Mouse (Mus musculus) C2C12 (cell line): ENCODE results near the gene Tac4.

Experiments used
- CTCF ChIP-seq: IDR thresholded peaks from one replicate; pipeline ENCODE4 v1.5.1; 2011; ENCODE audit not compliant: control insufficient read depth, insufficient read depth, insufficient read length
- MAX ChIP-seq: IDR thresholded peaks from one replicate; pipeline ENCODE4 v1.6.1; 2011; ENCODE audit warnings: mild to moderate bottlenecking, control low read depth
- MYOD1 ChIP-seq: IDR thresholded peaks from one replicate; pipeline ENCODE4 v1.6.1; 2011; ENCODE audit warnings: low read depth; ENCODE audit not compliant: control insufficient read depth, insufficient read length
- MYOG ChIP-seq: IDR thresholded peaks from one replicate; pipeline ENCODE4 v1.6.1; 2011; ENCODE audit not compliant: control insufficient read depth, insufficient read length; ENCODE audit errors: extremely low read depth
- USF1 ChIP-seq: IDR thresholded peaks from one replicate; pipeline ENCODE4 v1.6.1; 2011; ENCODE audit warnings: low read depth, mild to moderate bottlenecking, control low read depth, moderate library complexity

DNA sequence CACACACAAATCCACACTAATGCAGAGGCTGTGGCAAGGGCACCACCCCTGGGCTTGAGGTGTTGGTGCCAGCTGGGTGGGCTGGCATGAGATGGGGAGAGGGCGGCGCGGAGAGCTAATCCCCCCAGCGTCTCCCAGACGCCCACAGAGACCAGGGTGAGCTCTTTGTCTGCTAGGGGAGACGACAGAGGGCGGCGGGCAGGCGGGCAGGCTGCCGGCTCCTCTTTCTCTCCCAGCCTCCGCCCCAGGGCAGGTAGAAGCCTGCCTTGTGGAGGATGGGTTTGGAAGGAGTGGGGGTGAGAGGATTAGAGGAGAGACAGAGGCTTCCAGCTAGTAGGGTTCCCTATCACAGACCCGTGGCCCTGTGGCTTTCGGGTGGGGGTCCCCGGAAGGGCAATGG is 14.3 kb upstream of the Tac4 start:
- TF ChIP-seq CTCF (no peak), MAX (no peak), MYOD1 (no peak), USF1 (no peak), MYOG (no peak)
